25 mouse cellular contexts compared by ENCODE assay signal in the genomic region with DNA sequence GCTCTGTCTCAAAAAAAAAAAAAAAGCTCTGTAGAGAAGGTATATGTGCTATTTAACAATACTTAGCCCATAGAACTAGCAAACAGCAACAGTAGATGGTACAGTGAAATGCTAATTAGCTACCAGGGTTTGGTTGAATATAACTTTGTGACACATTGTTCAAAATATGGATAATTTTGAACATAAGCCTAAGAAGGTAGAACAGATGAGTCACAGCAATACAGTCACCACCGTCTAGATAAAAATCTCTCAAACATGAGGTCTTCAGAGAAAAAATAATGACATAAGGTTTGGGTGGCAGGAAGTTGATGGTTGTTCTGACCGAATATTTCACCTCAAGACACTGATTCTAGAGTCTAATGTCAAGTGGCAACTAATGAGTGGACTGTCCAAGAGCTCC.
"Had no signal": no experiment of that assay in that cellular context is flagged by ENCODE, and none has a peak within 500 bp of the region (broad histone marks: within the 10 kb centered on the region; RNA-seq: fewer than 3 reads in every experiment).

No protein-coding gene starts in this region.

- H3K36me3 ChIP-seq: heart, embryonic 10.5 days; heart, embryonic 12.5 days; hindbrain, embryonic 13.5 days; hindbrain, embryonic 15.5 days; intestine, embryonic 15.5 days; limb, embryonic 10.5 days; limb, embryonic 12.5 days; liver, embryonic 13.5 days; liver, embryonic 15.5 days had no signal

- DNase-seq: gastrocnemius, postnatal 14 days; gastrocnemius, postnatal 36 days; heart, adult 18-20 months; heart, postnatal 14 days; heart, postnatal 36 days; kidney, adult 18-20 months; kidney, adult 8-10 months; kidney, postnatal 10 days; kidney, postnatal 25 days; kidney, postnatal 4 days; liver; liver, embryonic 13.5 days had no signal

- H3K27me3 ChIP-seq: heart, embryonic 12.5 days; hindbrain, embryonic 13.5 days; hindbrain, embryonic 15.5 days; intestine, embryonic 15.5 days; limb, embryonic 12.5 days; liver, embryonic 13.5 days; liver, embryonic 15.5 days had no signal

- ATAC-seq: hindbrain, postnatal 0 days; intestine, embryonic 15.5 days; intestine, postnatal 0 days had no signal

- H3K4me2 ChIP-seq: heart, embryonic 12.5 days; hindbrain, embryonic 13.5 days; hindbrain, embryonic 15.5 days; intestine, embryonic 15.5 days; limb, embryonic 12.5 days; liver, embryonic 11.5 days; liver, embryonic 13.5 days; liver, embryonic 15.5 days had no signal

- H3K4me3 ChIP-seq: heart, embryonic 10.5 days; heart, embryonic 12.5 days; hindbrain, embryonic 13.5 days; hindbrain, embryonic 15.5 days; intestine, embryonic 15.5 days; layer of hippocampus, adult 2 months; left cerebral cortex, adult 2 months; limb, embryonic 10.5 days; limb, embryonic 12.5 days; liver, embryonic 13.5 days; liver, embryonic 15.5 days had no signal
